Comparison of ENCODE assay signal across 12 mouse cellular contexts in the genomic region with DNA sequence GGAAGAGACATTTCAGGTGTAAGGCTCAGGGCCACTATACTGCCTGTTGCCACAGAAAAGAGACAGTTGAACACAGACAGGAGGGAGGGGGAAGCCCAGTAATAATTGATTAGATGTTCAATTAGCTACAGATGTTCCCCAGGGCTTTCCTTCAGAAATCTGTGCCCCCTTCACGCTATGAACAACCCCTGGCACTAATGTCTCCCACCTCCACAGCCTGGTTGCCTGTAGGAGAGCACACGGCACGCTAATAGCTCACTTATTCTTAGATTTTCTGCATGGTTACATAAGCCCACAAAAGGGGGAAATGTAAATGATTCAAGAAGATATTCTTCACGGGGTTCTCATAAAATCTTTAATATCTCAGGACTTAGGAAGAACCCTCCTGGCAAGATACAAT.
"Had no signal": no experiment of that assay in that cellular context is flagged by ENCODE, and none has a peak within 500 bp of the region (broad histone marks: within the 10 kb centered on the region; RNA-seq: fewer than 3 reads in every experiment).

No protein-coding gene starts in this region.

- H3K4me2 ChIP-seq: liver, embryonic 11.5 days; liver, embryonic 15.5 days; midbrain, embryonic 15.5 days; stomach, embryonic 15.5 days had no signal

- ATAC-seq: lung, postnatal 0 days; midbrain, embryonic 15.5 days had no signal

- H3K27ac ChIP-seq: limb, embryonic 10.5 days; liver, embryonic 15.5 days; midbrain, embryonic 15.5 days; stomach, embryonic 15.5 days had no signal

- H3K4me3 ChIP-seq: limb, embryonic 10.5 days; liver, embryonic 15.5 days; midbrain, embryonic 15.5 days; stomach, embryonic 15.5 days had no signal

- DNase-seq: kidney, adult 18-20 months; kidney, postnatal 25 days; lung, adult 2 months; lung, postnatal 36 days; right cerebral cortex, postnatal 14 days; thymus, postnatal 36 days had no signal

- H3K27me3 ChIP-seq: liver, embryonic 15.5 days; midbrain, embryonic 15.5 days; stomach, embryonic 15.5 days had no signal

- H3K36me3 ChIP-seq: limb, embryonic 10.5 days; liver, embryonic 15.5 days; midbrain, embryonic 15.5 days; stomach, embryonic 15.5 days had no signal

- H3K9me3 ChIP-seq: limb, embryonic 10.5 days; liver, embryonic 15.5 days; midbrain, embryonic 15.5 days; stomach, embryonic 15.5 days had no signal

- H3K9ac ChIP-seq: liver, embryonic 15.5 days; midbrain, embryonic 15.5 days; stomach, embryonic 15.5 days had no signal

- H3K4me1 ChIP-seq: limb, embryonic 10.5 days; liver, embryonic 15.5 days; stomach, embryonic 15.5 days had no signal
